8 mouse cellular contexts compared by ENCODE assay signal in the genomic region with DNA sequence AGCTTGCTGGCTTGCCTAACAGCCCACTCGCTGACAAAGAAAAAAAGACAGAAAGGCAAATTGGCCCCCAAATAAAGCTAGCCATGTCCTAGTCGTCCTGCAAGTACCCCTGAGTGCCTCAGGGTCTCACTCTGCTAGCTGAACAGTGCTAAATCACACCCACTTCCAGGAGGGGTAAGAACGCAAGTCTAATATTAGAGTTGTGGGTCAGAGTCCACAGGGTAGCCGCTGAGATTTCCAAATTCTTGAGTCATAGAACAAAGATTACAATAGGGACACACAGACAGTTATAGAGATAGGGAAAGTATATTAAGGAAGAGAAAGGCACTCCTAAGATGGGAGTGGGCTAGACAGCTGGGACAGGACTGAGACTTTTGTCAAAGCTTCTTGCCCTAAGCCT. TPM values are rescaled to one million over a fixed set of nuclear protein-coding genes. Genes with fewer than 3 reads are reported as not detected.
DNase-seq lines count a peak whose midpoint lies in the region; ATAC-seq and TF ChIP-seq lines count a peak whose summit lies in the region.

No protein-coding gene starts in this region.

- DNase-seq in left cerebral cortex, adult 2 months (ENCODE audit: extremely low spot score in 1 of 2, low spot score in 2 of 2): no peak
- no peak for DNase-seq in left cerebral cortex, postnatal 14 days (ENCODE audit: low spot score in 2 of 2)
- DNase-seq in intestine, embryonic 14.5 days (ENCODE audit: low spot score): no peak
- DNase-seq in ovary, adult 18-20 months (ENCODE audit: low spot score): no peak
- no peak for DNase-seq in urinary bladder, postnatal 10 days (ENCODE audit: low spot score)
- no peak for DNase-seq in cerebellum, adult 18-20 months

- WGBS in embryonic facial prominence, embryonic 15.5 days: 36% methylated on average over 4 of the region's 4 CpGs
- WGBS in intestine, embryonic 14.5 days: 48% methylated on average over 4 of the region's 4 CpGs
- WGBS in neural tube, embryonic 12.5 days: 34% methylated on average over 4 of the region's 4 CpGs

- intact Hi-C loops in left cerebral cortex, adult 2 months (cut with DNase I): loop anchor here (5.0 kb wide), 1 partner anchor 49 kb away; no protein-coding TSS in a partner anchor
- intact Hi-C loops in left cerebral cortex, postnatal 14 days (cut with DNase I): no loop called here

- TF ChIP-seq CTCF in left cerebral cortex, adult 2 months (IDR thresholded peaks at IDR 0.05): no peak

- ATAC-seq in embryonic facial prominence, embryonic 15.5 days (ENCODE audit: insufficient number of reproducible peaks, low FRiP score, low TSS enrichment, low read depth): no peak
- ATAC-seq in intestine, embryonic 14.5 days (replicated peaks; ENCODE audit: low FRiP score, low TSS enrichment, low read depth): no peak
- ATAC-seq in neural tube, embryonic 12.5 days (ENCODE audit: low FRiP score, low read depth): no peak

- no peaks in the 10 kb centered on the region for H3K9me3 ChIP-seq in embryonic facial prominence, embryonic 15.5 days (replicated peaks)
- no peaks in the 10 kb centered on the region for H3K9me3 ChIP-seq in intestine, embryonic 14.5 days (ENCODE audit: control insufficient read depth, low read length)
- no peaks in the 10 kb centered on the region for H3K9me3 ChIP-seq in neural tube, embryonic 12.5 days

- H3K9ac ChIP-seq in embryonic facial prominence, embryonic 15.5 days: no peak overlapping the region
- H3K9ac ChIP-seq in intestine, embryonic 14.5 days (ENCODE audit: low read length): no peak overlapping the region
- H3K9ac ChIP-seq in neural tube, embryonic 12.5 days: no peak overlapping the region

- H3K36me3 ChIP-seq in embryonic facial prominence, embryonic 15.5 days: no peaks in the 10 kb centered on the region; the same call in 1 of the 2 replicates
- H3K36me3 ChIP-seq in intestine, embryonic 14.5 days (ENCODE audit: control insufficient read depth, insufficient read depth, low read length): peaks cover 18% of the 10 kb centered on the region; the same call in 1 of the 2 replicates
- peaks cover 3% of the 10 kb centered on the region; the same call in 1 of the 2 replicates for H3K36me3 ChIP-seq in neural tube, embryonic 12.5 days

- H3K4me3 ChIP-seq in left cerebral cortex, adult 2 months: no peak overlapping the region
- H3K4me3 ChIP-seq in embryonic facial prominence, embryonic 15.5 days (replicated peaks): no peak overlapping the region
- no peak overlapping the region for H3K4me3 ChIP-seq in intestine, embryonic 14.5 days (ENCODE audit: low read depth, low read length)
- no peak overlapping the region for H3K4me3 ChIP-seq in neural tube, embryonic 12.5 days

- peak overlapping the region; percentile 29; the same call in 1 of the 2 replicates for H3K4me2 ChIP-seq in embryonic facial prominence, embryonic 15.5 days (replicated peaks)
- no peak overlapping the region for H3K4me2 ChIP-seq in intestine, embryonic 14.5 days (ENCODE audit: low read length)
- 0 out of 2 replicates have a peak overlapping the region, but pooled peaks have one; percentile 18 for H3K4me2 ChIP-seq in neural tube, embryonic 12.5 days (replicated peaks)

- peaks cover 63% of the 10 kb centered on the region for H3K4me1 ChIP-seq in embryonic facial prominence, embryonic 15.5 days
- H3K4me1 ChIP-seq in intestine, embryonic 14.5 days (replicated peaks; ENCODE audit: control insufficient read depth, insufficient read depth, low read length): peaks cover 42% of the 10 kb centered on the region
- H3K4me1 ChIP-seq in neural tube, embryonic 12.5 days: peaks cover 28% of the 10 kb centered on the region

- peak overlapping the region; percentile 66 for H3K27ac ChIP-seq in left cerebral cortex, adult 2 months
- H3K27ac ChIP-seq in embryonic facial prominence, embryonic 15.5 days (replicated peaks): peak overlapping the region; percentile 84
- peak overlapping the region; percentile 34 for H3K27ac ChIP-seq in intestine, embryonic 14.5 days (ENCODE audit: low read depth)
- H3K27ac ChIP-seq in neural tube, embryonic 12.5 days: no peak overlapping the region

- no peaks in the 10 kb centered on the region for H3K27me3 ChIP-seq in embryonic facial prominence, embryonic 15.5 days
- no peaks in the 10 kb centered on the region for H3K27me3 ChIP-seq in intestine, embryonic 14.5 days (replicated peaks; ENCODE audit: control insufficient read depth, insufficient read depth, low read length)
- H3K27me3 ChIP-seq in neural tube, embryonic 12.5 days (replicated peaks): no peaks in the 10 kb centered on the region

RNA-seq across cellular contexts. Expression of gene Lrig1, which starts 51.5 kb away (rescaled TPM):
- 10 to 100 TPM; 26.0 to 27.3 TPM for total RNA-seq in left cerebral cortex, adult 2 months (2021)
- 10 to 100 TPM; 28.5 to 30.6 TPM for total RNA-seq in left cerebral cortex, postnatal 14 days (2021)
- 28.9 TPM in 2 replicates for polyA plus RNA-seq in embryonic facial prominence, embryonic 15.5 days (2015; fragmentation: Nextera tagmentation; extraction: Ambion mirVana)
- 32.8 and 35.2 TPM in 2 replicates for polyA plus RNA-seq in intestine, embryonic 14.5 days (2014; fragmentation: Nextera tagmentation; extraction: Ambion mirVana)
- 20.4 and 21.0 TPM in 2 replicates for polyA plus RNA-seq in neural tube, embryonic 12.5 days (2016; fragmentation: Nextera tagmentation; extraction: Ambion mirVana)
